In genomic region chr10:67024391-67024790, GRCm38 (mm10) we compare ENCODE assay signal across 22 mouse cellular contexts.
A peak's percentile ranks its signal among the peaks of the same experiment; 100 is the strongest.
DNase-seq lines count a peak whose midpoint lies in the region; ATAC-seq and TF ChIP-seq lines count a peak whose summit lies in the region.
"Had no signal": no experiment of that assay in that cellular context is flagged by ENCODE, and none has a peak within 500 bp of the region (broad histone marks: within the 10 kb centered on the region; RNA-seq: fewer than 3 reads in every experiment).

No protein-coding gene starts in this region.

- H3K27me3 ChIP-seq in cerebellum, adult 2 months (ENCODE audit: control insufficient read depth, insufficient read depth, low read length): no peaks in the 10 kb centered on the region
- H3K27me3 ChIP-seq: embryonic facial prominence, embryonic 13.5 days; forebrain, embryonic 12.5 days; heart, embryonic 15.5 days; intestine, embryonic 15.5 days had no signal

- ATAC-seq in cerebellum, adult (ENCODE audit: insufficient number of reproducible peaks, low FRiP score, low TSS enrichment): peak; percentile 88
- ATAC-seq: CD4-positive, CD25-positive, alpha-beta regulatory T cell, adult 4 months; forebrain, embryonic 16.5 days; intestine, embryonic 15.5 days had no signal

- no peak overlapping the region for H3K4me3 ChIP-seq in cerebellum, adult 2 months (replicated peaks; ENCODE audit: insufficient read depth, low read depth, low read length)
- H3K4me3 ChIP-seq in macrophage (ENCODE audit: inconsistent target): no peak overlapping the region
- H3K4me3 ChIP-seq: embryonic facial prominence, embryonic 13.5 days; forebrain, embryonic 12.5 days; heart, embryonic 10.5 days; heart, embryonic 15.5 days; intestine, embryonic 15.5 days had no signal

- H3K27ac ChIP-seq in cerebellum, adult 2 months (ENCODE audit: insufficient read depth, low read length): peak overlapping the region; percentile 87
- H3K27ac ChIP-seq in macrophage: 0 out of 2 replicates have a peak overlapping the region, but pooled peaks have one; percentile 88
- H3K27ac ChIP-seq: embryonic facial prominence, embryonic 13.5 days; forebrain, embryonic 12.5 days; heart, embryonic 10.5 days; heart, embryonic 15.5 days; hindbrain, embryonic 14.5 days; intestine, embryonic 15.5 days had no signal

- peaks cover 24% of the 10 kb centered on the region for H3K4me1 ChIP-seq in cerebellum, adult 2 months (ENCODE audit: control insufficient read depth, insufficient read depth, low read length)

- 10% methylated on average over 6 of the region's 6 CpGs for WGBS in cerebellum, adult 2 months
- WGBS in macrophage (ENCODE audit: missing documents): 95% methylated on average over 6 of the region's 6 CpGs

- no peak for DNase-seq in cerebellum, postnatal 4 days (ENCODE audit: low spot score in 2 of 2)
- DNase-seq in cerebellum, adult 2 months: peak; percentile 82 to 95
- peak; percentile 76 to 83 for DNase-seq in cerebellum, postnatal 10 days
- DNase-seq in natural killer cell, adult 2 months (ENCODE audit: low spot score in 2 of 2): no peak
- DNase-seq in spleen, postnatal 10 days (ENCODE audit: low spot score in 2 of 2): no peak
- DNase-seq in adrenal gland, postnatal 25 days: no peak
- DNase-seq: adrenal gland, postnatal 10 days; B cell, adult 2 months; gastrocnemius, postnatal 10 days; heart, adult 18-20 months; heart, postnatal 14 days; kidney, adult 18-20 months had no signal

- no peaks in the 10 kb centered on the region for H3K79me2 ChIP-seq in macrophage (ENCODE audit: inconsistent target)

- no peak for TF ChIP-seq CTCF in cerebellum, adult 2 months (IDR thresholded peaks at IDR 0.05; ENCODE audit: borderline replicate concordance, insufficient read depth, low read depth, low read length)

- TF ChIP-seq POLR2A in cerebellum, adult 2 months (IDR thresholded peaks at IDR 0.05; ENCODE audit: borderline replicate concordance, insufficient read depth, low read length): no peak

- peaks cover 14% of the 10 kb centered on the region; the same call in 1 of the 2 replicates for H3K36me3 ChIP-seq in macrophage (ENCODE audit: inconsistent target)

Comparison
In these comparisons a context has a peak if more than half of its experiments do, and no peak if none do; other contexts are left out.
1. DNase-seq: peak in cerebellum, adult 2 months (2 of 2) and cerebellum, postnatal 10 days (2 of 2); none in cerebellum, postnatal 4 days (0 of 2), natural killer cell, adult 2 months (0 of 2), spleen, postnatal 10 days (0 of 2) and adrenal gland, postnatal 25 days (single experiment).